Mouse (Mus musculus): ENCODE measurements around the gene Ap1s1. TPM values are rescaled to one million over a fixed set of nuclear protein-coding genes. Genes with fewer than 3 reads are reported as not detected.

Gene Ap1s1
- polyA plus RNA-seq, 1 experiment from 2014 or later, result 192 TPM

DNA sequence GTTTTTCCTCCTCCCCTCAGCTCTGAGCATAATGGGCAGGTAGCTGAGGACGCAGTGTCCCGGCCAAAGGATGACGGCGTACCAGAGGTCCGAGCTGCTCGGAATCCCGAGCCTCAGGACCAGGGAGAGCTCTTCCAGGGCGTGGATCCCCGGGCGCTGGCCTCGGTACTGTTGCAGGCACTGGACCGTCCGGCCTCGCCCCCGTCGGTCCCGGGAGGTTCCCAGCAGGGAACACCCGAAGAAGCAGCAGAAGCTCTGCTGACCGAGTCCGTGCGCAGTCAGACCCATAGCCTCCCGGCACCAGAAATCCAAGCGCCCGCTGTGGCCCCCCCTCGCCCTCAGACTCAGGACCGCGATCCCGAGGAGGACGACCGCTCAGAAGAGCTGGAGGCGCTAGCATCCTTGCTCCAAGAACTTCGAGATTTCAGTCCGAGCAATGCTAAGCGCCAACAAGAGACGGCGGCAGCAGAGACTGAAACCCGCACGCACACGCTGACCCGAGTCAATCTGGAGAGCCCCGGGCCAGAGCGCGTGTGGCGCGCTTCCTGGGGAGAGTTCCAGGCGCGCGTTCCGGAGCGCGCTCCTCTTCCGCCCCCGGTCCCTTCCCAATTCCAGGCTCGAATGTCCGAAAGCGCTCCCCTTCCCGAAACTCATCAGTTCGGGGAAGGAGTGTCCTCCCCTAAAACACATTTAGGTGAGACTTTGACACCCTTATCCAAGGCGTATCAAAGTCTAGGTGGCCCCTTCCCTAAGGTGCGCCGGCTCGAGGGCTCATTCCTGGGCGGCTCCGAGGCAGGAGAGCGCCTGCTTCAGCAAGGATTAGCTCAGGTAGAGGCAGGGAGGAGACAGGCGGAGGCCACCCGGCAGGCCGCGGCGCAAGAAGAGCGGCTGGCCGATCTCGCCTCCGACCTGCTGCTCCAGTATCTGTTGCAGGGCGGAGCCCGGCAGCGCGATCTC lies 14.6 kb downstream of the Ap1s1 start:
- peaks cover 50% of the 10 kb centered on the region for H3K27me3 ChIP-seq (ENCODE audit: control insufficient read depth, insufficient read depth, low read length)
- H3K4me3 ChIP-seq (replicated peaks; ENCODE audit: low read length), result peak overlapping the region; percentile 60
- peak overlapping the region; percentile 65 for H3K9ac ChIP-seq
- peaks cover 13% of the 10 kb centered on the region for H3K36me3 ChIP-seq (replicated peaks; ENCODE audit: control insufficient read depth, insufficient read depth)
- DNase-seq (ENCODE audit: low spot score), result no peak
- no peaks in the 10 kb centered on the region for H3K9me3 ChIP-seq (ENCODE audit: control insufficient read depth, low read length)
- H3K4me2 ChIP-seq (replicated peaks), result peak overlapping the region; percentile 100
- ATAC-seq (ENCODE audit: low FRiP score), result no peak
- under 1% methylated on average over 78 of the region's 78 CpGs for WGBS
- H3K4me1 ChIP-seq (replicated peaks; ENCODE audit: control insufficient read depth, insufficient read depth, low read length), result peaks cover 17% of the 10 kb centered on the region
- no peak overlapping the region for H3K27ac ChIP-seq

DNA sequence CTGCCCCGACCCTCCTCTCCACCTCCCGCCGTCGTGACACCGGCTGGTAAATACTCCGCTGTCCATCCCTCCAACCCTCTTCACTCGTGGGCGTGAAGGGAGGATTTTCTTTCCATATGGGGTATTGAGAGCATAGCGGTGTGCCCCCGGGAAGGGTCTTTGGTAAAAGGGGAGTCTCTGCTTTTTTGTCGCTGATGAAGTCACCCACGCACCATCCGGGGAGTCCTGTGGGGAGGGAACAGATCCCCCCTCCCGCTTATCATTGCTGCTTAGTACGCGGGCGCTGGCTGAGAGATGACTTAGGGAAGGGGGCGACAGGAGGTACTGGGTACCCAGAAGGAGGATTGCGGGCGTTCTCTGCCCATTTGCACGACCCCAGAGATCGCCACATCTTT lies 15.5 kb downstream of the Ap1s1 start:
- H3K4me3 ChIP-seq (replicated peaks; ENCODE audit: low read length), result peak overlapping the region; percentile 60
- H3K36me3 ChIP-seq (replicated peaks; ENCODE audit: control insufficient read depth, insufficient read depth), result peaks cover 4% of the 10 kb centered on the region; the same call in 1 of the 2 replicates
- no peaks in the 10 kb centered on the region for H3K9me3 ChIP-seq (ENCODE audit: control insufficient read depth, low read length)
- H3K9ac ChIP-seq, result peak overlapping the region; percentile 65
- DNase-seq (ENCODE audit: low spot score) (no peak), ATAC-seq (ENCODE audit: low FRiP score) (no peak; the same call in 1 of the 2 replicates)
- H3K4me1 ChIP-seq (replicated peaks; ENCODE audit: control insufficient read depth, insufficient read depth, low read length), result peaks cover 17% of the 10 kb centered on the region
- no peak overlapping the region for H3K27ac ChIP-seq
- peak overlapping the region; percentile 100 for H3K4me2 ChIP-seq (replicated peaks)
- 9% methylated on average over 22 of the region's 22 CpGs for WGBS
- H3K27me3 ChIP-seq (ENCODE audit: control insufficient read depth, insufficient read depth, low read length), result peaks cover 59% of the 10 kb centered on the region

DNA sequence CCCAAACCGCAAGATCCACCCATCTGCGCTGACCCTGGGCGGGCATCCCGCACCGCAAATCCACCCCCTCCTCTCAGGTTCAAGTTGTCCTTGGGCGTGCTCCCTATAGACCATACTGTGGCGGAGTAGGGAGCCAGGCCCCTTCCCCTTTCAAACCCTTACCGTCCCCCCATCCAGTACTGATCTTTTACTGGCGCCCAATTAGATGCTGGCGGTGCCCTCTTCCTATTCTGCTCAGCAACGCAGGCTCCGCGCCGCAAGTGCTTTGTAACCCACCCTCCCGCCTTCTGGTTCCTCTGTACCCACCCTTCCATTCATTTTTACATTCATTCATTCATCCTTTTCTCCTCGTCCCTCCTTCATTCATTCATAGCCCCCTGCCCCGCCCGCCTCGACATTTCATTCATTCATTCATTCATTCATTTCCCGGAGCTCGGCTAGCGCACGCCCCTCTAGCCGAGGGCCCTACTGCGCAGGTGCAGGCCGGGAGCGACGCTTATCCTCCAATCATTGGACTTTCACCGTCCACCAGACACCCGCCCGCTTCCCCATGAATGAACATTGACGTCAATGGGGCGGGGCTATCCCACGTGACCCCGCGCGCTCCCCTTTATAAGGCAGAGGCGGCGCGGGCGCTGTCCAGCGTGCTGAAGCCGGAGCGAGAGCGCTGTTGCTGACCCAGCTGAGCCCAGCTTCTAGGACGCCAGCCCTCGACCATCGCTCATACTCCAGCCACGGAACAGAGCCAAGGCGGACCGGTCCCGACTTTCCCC lies 16.1 kb downstream of the Ap1s1 start:
- ATAC-seq (ENCODE audit: low FRiP score) (peak; percentile 88), DNase-seq (ENCODE audit: low spot score) (peak; percentile 98)
- peaks cover 64% of the 10 kb centered on the region for H3K27me3 ChIP-seq (ENCODE audit: control insufficient read depth, insufficient read depth, low read length)
- under 1% methylated on average over 52 of the region's 52 CpGs for WGBS
- H3K4me1 ChIP-seq (replicated peaks; ENCODE audit: control insufficient read depth, insufficient read depth, low read length), result peaks cover 21% of the 10 kb centered on the region
- no peaks in the 10 kb centered on the region; the same call in 1 of the 2 replicates for H3K36me3 ChIP-seq (replicated peaks; ENCODE audit: control insufficient read depth, insufficient read depth)
- no peak overlapping the region for H3K27ac ChIP-seq
- H3K4me3 ChIP-seq (replicated peaks; ENCODE audit: low read length), result peak overlapping the region; percentile 60
- no peaks in the 10 kb centered on the region for H3K9me3 ChIP-seq (ENCODE audit: control insufficient read depth, low read length)
- H3K4me2 ChIP-seq (replicated peaks), result peak overlapping the region; percentile 100
- peak overlapping the region; percentile 65 for H3K9ac ChIP-seq

DNA sequence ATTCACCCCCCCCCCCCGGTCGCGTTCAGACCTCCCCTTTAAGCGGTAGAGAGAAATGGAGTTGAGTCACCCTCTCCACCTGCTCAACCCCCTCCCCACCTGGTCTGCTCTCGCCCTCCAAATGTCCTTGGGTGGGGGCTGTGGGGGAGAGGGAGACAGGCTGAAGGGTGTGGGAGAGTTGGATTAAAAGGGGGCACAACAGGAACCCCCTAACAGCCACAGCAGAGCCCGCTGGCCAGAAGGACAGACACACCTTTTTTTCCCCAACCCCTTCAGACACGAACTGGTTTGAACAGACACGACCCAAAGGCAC lies 16.7 kb downstream of the Ap1s1 start:
- 0% methylated on average over 8 of the region's 8 CpGs for WGBS
- peak overlapping the region; percentile 60 for H3K4me3 ChIP-seq (replicated peaks; ENCODE audit: low read length)
- no peaks in the 10 kb centered on the region for H3K36me3 ChIP-seq (replicated peaks; ENCODE audit: control insufficient read depth, insufficient read depth)
- peak overlapping the region; percentile 100 for H3K4me2 ChIP-seq (replicated peaks)
- H3K9ac ChIP-seq, result peak overlapping the region; percentile 54
- H3K27me3 ChIP-seq (ENCODE audit: control insufficient read depth, insufficient read depth, low read length), result peaks cover 68% of the 10 kb centered on the region
- no peak overlapping the region for H3K27ac ChIP-seq
- DNase-seq (ENCODE audit: low spot score) (no peak), ATAC-seq (ENCODE audit: low FRiP score) (no peak)
- no peaks in the 10 kb centered on the region for H3K9me3 ChIP-seq (ENCODE audit: control insufficient read depth, low read length)
- H3K4me1 ChIP-seq (replicated peaks; ENCODE audit: control insufficient read depth, insufficient read depth, low read length), result peaks cover 21% of the 10 kb centered on the region

DNA sequence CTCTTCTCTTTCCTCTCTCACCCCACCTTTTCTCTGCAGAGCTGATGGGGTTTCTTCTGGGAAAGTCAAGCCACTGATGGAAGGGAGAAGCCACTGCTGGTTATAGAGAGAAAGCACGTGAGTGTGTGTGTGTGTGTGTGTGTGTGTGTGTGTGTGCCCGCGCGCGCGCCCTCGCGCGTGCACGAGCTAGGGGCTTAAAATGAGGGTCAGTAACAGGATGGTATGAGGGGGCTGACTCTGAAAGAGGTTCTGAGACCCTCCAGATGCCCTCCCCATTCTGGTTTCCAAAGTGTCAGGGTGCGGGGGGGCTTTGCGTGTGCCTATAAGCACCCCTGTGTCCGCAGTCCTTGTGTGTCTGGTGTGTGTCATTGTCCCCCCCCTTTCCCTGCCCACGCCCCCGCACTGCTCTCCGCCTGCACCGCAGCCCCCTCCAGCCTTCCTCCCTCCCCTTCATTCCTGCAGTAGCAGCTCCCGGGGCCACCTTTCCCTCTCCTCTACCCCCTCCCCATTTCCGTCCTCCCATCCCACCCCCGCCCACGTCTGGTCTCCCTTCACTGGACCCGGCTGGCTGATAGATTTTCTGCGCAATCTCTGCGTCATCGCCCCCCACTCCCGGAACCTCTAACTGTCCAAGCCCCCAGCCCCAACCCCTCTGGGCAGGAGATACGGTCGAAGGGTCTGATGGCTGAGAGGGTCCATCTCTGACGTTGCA lies 17.2 kb downstream of the Ap1s1 start:
- Histone ChIP-seq H3K27ac (no peak overlapping the region), H3K9me3 (ENCODE audit: control insufficient read depth, low read length) (no peaks in the 10 kb centered on the region), H3K4me2 (replicated peaks) (peak overlapping the region; percentile 100), H3K27me3 (ENCODE audit: control insufficient read depth, insufficient read depth, low read length) (peaks cover 74% of the 10 kb centered on the region), H3K4me3 (replicated peaks; ENCODE audit: low read length) (peak overlapping the region; percentile 60), H3K36me3 (replicated peaks; ENCODE audit: control insufficient read depth, insufficient read depth) (no peaks in the 10 kb centered on the region), H3K9ac (no peak overlapping the region), H3K4me1 (replicated peaks; ENCODE audit: control insufficient read depth, insufficient read depth, low read length) (peaks cover 21% of the 10 kb centered on the region)
- DNase-seq (ENCODE audit: low spot score) (no peak), ATAC-seq (ENCODE audit: low FRiP score) (no peak)
- 6% methylated on average over 28 of the region's 29 CpGs for WGBS

DNA sequence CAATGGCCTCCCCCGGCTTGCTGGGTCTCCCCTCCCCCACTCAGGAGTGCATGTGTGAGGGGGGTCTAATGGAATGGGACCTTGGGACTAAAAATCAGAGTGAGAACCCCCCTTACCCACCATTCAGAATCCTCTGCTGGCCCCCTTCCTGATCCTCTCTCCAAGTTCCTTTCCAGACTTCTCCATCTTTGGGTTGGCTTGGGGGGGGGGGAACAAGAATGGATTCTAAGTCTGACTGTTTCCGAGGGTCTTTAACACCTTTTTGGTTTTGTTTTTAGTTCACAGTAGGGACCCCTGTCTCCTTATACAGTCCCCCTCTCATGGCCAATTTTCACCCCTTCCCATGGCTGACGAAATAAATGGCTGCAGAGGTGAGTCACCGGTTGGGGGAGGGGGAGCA lies 19.8 kb downstream of the Ap1s1 start, which contains the start of gene Vgf:
Vgf (plus strand) TSS at position 301 of the 400 bp plus-strand sequence.
- Histone ChIP-seq H3K9me3 (ENCODE audit: control insufficient read depth, low read length) (no peaks in the 10 kb centered on the region), H3K4me3 (replicated peaks; ENCODE audit: low read length) (peak within 1 kb of the TSS; percentile 23), H3K9ac (no peak within 1 kb of the TSS), H3K27me3 (ENCODE audit: control insufficient read depth, insufficient read depth, low read length) (peaks cover 67% of the 10 kb centered on the region), H3K4me1 (replicated peaks; ENCODE audit: control insufficient read depth, insufficient read depth, low read length) (peaks cover 14% of the 10 kb centered on the region), H3K36me3 (replicated peaks; ENCODE audit: control insufficient read depth, insufficient read depth) (no peaks in the 10 kb centered on the region), H3K27ac (no peak within 1 kb of the TSS), H3K4me2 (replicated peaks) (peak within 1 kb of the TSS; percentile 46)
- no peak for ATAC-seq (ENCODE audit: low FRiP score)
- DNase-seq (ENCODE audit: low spot score), result no peak
- WGBS, result 34% methylated on average over 4 of the region's 4 CpGs

DNA sequence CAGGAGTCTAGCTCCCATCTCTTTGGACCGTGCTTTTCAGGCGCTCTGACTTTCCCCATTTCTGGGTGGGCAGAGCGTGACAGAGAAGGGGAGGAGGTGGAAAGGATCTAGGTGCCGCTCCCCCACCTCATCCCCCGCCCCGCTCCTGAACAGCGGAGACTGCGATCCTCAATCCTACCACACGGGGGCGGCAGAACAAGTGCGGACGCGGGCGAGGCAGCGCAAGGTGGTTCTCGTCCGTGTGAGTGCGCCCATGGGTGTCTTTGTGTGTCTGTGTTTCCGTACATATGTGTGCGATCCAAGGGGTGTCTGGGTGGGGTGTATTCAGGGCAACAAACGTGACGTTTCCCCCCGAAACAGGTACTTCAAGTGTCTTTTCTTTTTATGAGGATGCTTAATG lies 20.8 kb downstream of the Ap1s1 start:
- H3K4me2 ChIP-seq (replicated peaks), result peak overlapping the region; percentile 46
- no peak overlapping the region for H3K9ac ChIP-seq
- ATAC-seq (ENCODE audit: low FRiP score) (no peak), DNase-seq (ENCODE audit: low spot score) (peak; percentile 87)
- under 1% methylated on average over 23 of the region's 23 CpGs for WGBS
- H3K27me3 ChIP-seq (ENCODE audit: control insufficient read depth, insufficient read depth, low read length), result peaks cover 58% of the 10 kb centered on the region
- H3K9me3 ChIP-seq (ENCODE audit: control insufficient read depth, low read length), result no peaks in the 10 kb centered on the region
- H3K36me3 ChIP-seq (replicated peaks; ENCODE audit: control insufficient read depth, insufficient read depth), result no peaks in the 10 kb centered on the region
- H3K27ac ChIP-seq, result no peak overlapping the region
- H3K4me3 ChIP-seq (replicated peaks; ENCODE audit: low read length), result peak overlapping the region; percentile 23
- H3K4me1 ChIP-seq (replicated peaks; ENCODE audit: control insufficient read depth, insufficient read depth, low read length), result peaks cover 5% of the 10 kb centered on the region; the same call in 1 of the 2 replicates

DNA sequence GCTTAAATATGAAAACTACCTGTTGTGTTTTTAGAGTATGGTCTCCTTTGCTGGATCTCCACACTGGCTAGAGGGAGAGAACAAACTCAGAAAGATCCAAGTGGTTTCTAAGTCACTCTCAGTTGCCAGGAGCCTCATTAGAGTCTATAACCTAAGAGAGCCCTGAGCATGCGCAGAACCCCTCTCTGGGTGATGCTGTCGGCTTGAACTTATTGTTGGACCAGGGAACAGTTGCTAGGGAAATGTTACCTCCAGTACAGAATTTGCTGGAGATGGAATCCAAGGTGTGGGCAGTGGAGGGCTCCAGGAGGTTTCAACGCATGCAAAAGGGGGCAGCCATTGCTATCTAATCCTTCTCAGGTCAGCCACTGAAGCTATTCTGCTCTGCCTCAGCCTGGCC lies 21.6 kb downstream of the Ap1s1 start:
- Histone ChIP-seq H3K4me3 (replicated peaks; ENCODE audit: low read length) (no peak overlapping the region), H3K27ac (no peak overlapping the region), H3K27me3 (ENCODE audit: control insufficient read depth, insufficient read depth, low read length) (peaks cover 53% of the 10 kb centered on the region), H3K9ac (no peak overlapping the region), H3K36me3 (replicated peaks; ENCODE audit: control insufficient read depth, insufficient read depth) (no peaks in the 10 kb centered on the region), H3K4me1 (replicated peaks; ENCODE audit: control insufficient read depth, insufficient read depth, low read length) (peaks cover 5% of the 10 kb centered on the region; the same call in 1 of the 2 replicates), H3K4me2 (replicated peaks) (no peak overlapping the region), H3K9me3 (ENCODE audit: control insufficient read depth, low read length) (no peaks in the 10 kb centered on the region)
- ATAC-seq (ENCODE audit: low FRiP score) (no peak), DNase-seq (ENCODE audit: low spot score) (no peak)
- WGBS, result 52% methylated on average over 3 of the region's 3 CpGs

DNA sequence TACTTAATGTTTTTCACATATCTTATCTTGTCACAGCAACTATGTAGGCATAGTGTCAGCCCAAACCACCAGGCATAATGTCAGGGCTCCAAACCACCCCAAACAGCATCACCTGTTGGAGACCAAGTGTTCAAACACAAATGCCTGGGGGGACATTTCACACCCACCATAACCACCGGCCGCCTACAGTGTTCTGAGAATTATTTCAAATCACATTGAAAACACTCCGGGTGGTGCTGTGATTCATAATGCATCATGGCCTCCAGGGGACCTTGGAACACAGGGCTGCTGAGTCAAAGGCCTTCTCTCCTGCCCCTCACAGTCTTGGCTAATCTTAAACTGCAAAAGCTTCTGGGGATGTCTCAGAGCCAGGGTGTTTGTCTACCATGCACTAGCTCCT lies 30.0 kb downstream of the Ap1s1 start:
- 94% methylated on average over 3 of the region's 3 CpGs for WGBS
- Histone ChIP-seq H3K4me3 (replicated peaks; ENCODE audit: low read length) (no peak overlapping the region), H3K36me3 (replicated peaks; ENCODE audit: control insufficient read depth, insufficient read depth) (no peaks in the 10 kb centered on the region), H3K9ac (no peak overlapping the region), H3K4me2 (replicated peaks) (no peak overlapping the region), H3K4me1 (replicated peaks; ENCODE audit: control insufficient read depth, insufficient read depth, low read length) (no peaks in the 10 kb centered on the region), H3K9me3 (ENCODE audit: control insufficient read depth, low read length) (no peaks in the 10 kb centered on the region), H3K27me3 (ENCODE audit: control insufficient read depth, insufficient read depth, low read length) (no peaks in the 10 kb centered on the region), H3K27ac (no peak overlapping the region)
- DNase-seq (ENCODE audit: low spot score), result no peak
- ATAC-seq (ENCODE audit: low FRiP score), result no peak
